ENCODE assay signal across 30 mouse cellular contexts in genomic region chr11:95978487-95978886, GRCm38 (mm10). TPM values are rescaled to one million over a fixed set of nuclear protein-coding genes. Genes with fewer than 3 reads are reported as not detected.
DNase-seq lines count a peak whose midpoint lies in the region; ATAC-seq and TF ChIP-seq lines count a peak whose summit lies in the region.
"Had no signal": no experiment of that assay in that cellular context is flagged by ENCODE, and none has a peak within 500 bp of the region (broad histone marks: within the 10 kb centered on the region; RNA-seq: fewer than 3 reads in every experiment).

No protein-coding gene starts in this region.

- H3K79me2 ChIP-seq in MEL (ENCODE audit: control insufficient read depth, insufficient read depth, low read length, poor library complexity) = no peaks in the 10 kb centered on the region

- no peaks in the 10 kb centered on the region for H3K9me3 ChIP-seq in lung, embryonic 14.5 days (ENCODE audit: low read depth, low read length)
- no peaks in the 10 kb centered on the region for H3K9me3 ChIP-seq in MEL (replicated peaks; ENCODE audit: insufficient read depth, low read length)
- H3K9me3 ChIP-seq in stomach, postnatal 0 days (ENCODE audit: control insufficient read depth, low read length) = no peaks in the 10 kb centered on the region
- H3K9me3 ChIP-seq: forebrain, embryonic 13.5 days; heart, embryonic 13.5 days; limb, embryonic 12.5 days; liver, embryonic 13.5 days; stomach, embryonic 15.5 days had no signal

- peak; percentile 56 for TF ChIP-seq RAD21 in MEL (IDR thresholded peaks at IDR 0.05; ENCODE audit: low read depth, low read length)

- no peak for TF ChIP-seq EP300 in MEL (IDR thresholded peaks at IDR 0.05; ENCODE audit: low read depth in 1 of 2, low read length in 2 of 2)
- no peak for TF ChIP-seq EP300 in stomach, postnatal 0 days (optimal IDR thresholded peaks at IDR 0.05)

- no peak overlapping the region for H3K27ac ChIP-seq in kidney, adult 2 months (ENCODE audit: insufficient read depth, low read depth, low read length)
- no peak overlapping the region for H3K27ac ChIP-seq in lung, embryonic 14.5 days (ENCODE audit: low read depth)
- no peak overlapping the region for H3K27ac ChIP-seq in MEL (ENCODE audit: control insufficient read depth, low read depth, low read length)
- no peak overlapping the region for H3K27ac ChIP-seq in stomach, postnatal 0 days (replicated peaks)
- H3K27ac ChIP-seq: forebrain, embryonic 13.5 days; heart, embryonic 13.5 days; hindbrain, embryonic 14.5 days; limb, embryonic 12.5 days; liver, embryonic 13.5 days; stomach, embryonic 15.5 days had no signal

- no peak overlapping the region for H3K4me2 ChIP-seq in lung, embryonic 14.5 days
- no peak overlapping the region for H3K4me2 ChIP-seq in stomach, postnatal 0 days (replicated peaks; ENCODE audit: low read depth)
- H3K4me2 ChIP-seq: forebrain, embryonic 13.5 days; heart, embryonic 13.5 days; hindbrain, embryonic 14.5 days; limb, embryonic 12.5 days; liver, embryonic 13.5 days; midbrain, embryonic 11.5 days; stomach, embryonic 15.5 days had no signal

- H3K36me3 ChIP-seq in kidney, adult 2 months (ENCODE audit: control insufficient read depth, insufficient read depth, low read length) = no peaks in the 10 kb centered on the region
- H3K36me3 ChIP-seq in lung, embryonic 14.5 days (ENCODE audit: insufficient read depth) = peaks cover 65% of the 10 kb centered on the region
- H3K36me3 ChIP-seq in MEL (ENCODE audit: control insufficient read depth in 1 of 2, insufficient read depth in 2 of 2, low read length in 2 of 2) = no peaks in the 10 kb centered on the region
- peaks cover 3% of the 10 kb centered on the region; the same call in 1 of the 2 replicates for H3K36me3 ChIP-seq in stomach, postnatal 0 days (ENCODE audit: control insufficient read depth, insufficient read depth, low read length)

- 87% methylated on average over 3 of the region's 3 CpGs for WGBS in kidney, adult 2 months
- WGBS in lung, embryonic 14.5 days = 77% methylated on average over 3 of the region's 3 CpGs
- WGBS in stomach, postnatal 0 days = 78% methylated on average over 3 of the region's 3 CpGs

- ATAC-seq in lung, embryonic 14.5 days (ENCODE audit: insufficient read depth) = no peak
- no peak for ATAC-seq in stomach, postnatal 0 days (ENCODE audit: low FRiP score, low TSS enrichment)
- ATAC-seq: forebrain, embryonic 13.5 days had no signal

- TF ChIP-seq CTCF in kidney, adult 2 months (conservative IDR thresholded peaks at IDR 0.05; ENCODE audit: insufficient read depth, insufficient read length, low read depth, low read length) = 0 out of 2 replicates have a peak, but pooled peaks have one; percentile 7
- peak; percentile 38 for TF ChIP-seq CTCF in lung, embryonic 14.5 days (IDR thresholded peaks at IDR 0.05; ENCODE audit: low read depth)
- peak; percentile 17 to 64 (median 35); a peak in 5 of 6 replicates for TF ChIP-seq CTCF in MEL (IDR thresholded peaks at IDR 0.05 in 2 of 3, conservative IDR thresholded peaks at IDR 0.05 in 1 of 3; ENCODE audit: control insufficient read depth in 1 of 3, insufficient read depth in 1 of 3, low read depth in 2 of 3, low read length in 3 of 3, poor library complexity in 1 of 3, severe bottlenecking in 1 of 3)
- peak; percentile 54 for TF ChIP-seq CTCF in stomach, postnatal 0 days (IDR thresholded peaks at IDR 0.05; ENCODE audit: low read depth)

- peaks cover 10% of the 10 kb centered on the region; the same call in 1 of the 2 replicates for H3K4me1 ChIP-seq in kidney, adult 2 months (ENCODE audit: control insufficient read depth, insufficient read depth, low read length)
- peaks cover 12% of the 10 kb centered on the region for H3K4me1 ChIP-seq in lung, embryonic 14.5 days (ENCODE audit: insufficient read depth)
- H3K4me1 ChIP-seq in MEL (ENCODE audit: control insufficient read depth in 1 of 2, insufficient read depth in 2 of 2, low read length in 2 of 2) = 0 out of 4 replicates have a peak, but pooled peaks cover 0 to 2% of the 10 kb centered on the region in 2 experiments
- H3K4me1 ChIP-seq in stomach, postnatal 0 days (replicated peaks; ENCODE audit: control insufficient read depth, insufficient read depth) = peaks cover 5% of the 10 kb centered on the region; the same call in 1 of the 2 replicates

- no peak overlapping the region for H3K4me3 ChIP-seq in kidney, adult 2 months (ENCODE audit: insufficient read depth, low read depth, low read length)
- H3K4me3 ChIP-seq in lung, embryonic 14.5 days (ENCODE audit: low read depth, low read length) = no peak overlapping the region
- no peak overlapping the region for H3K4me3 ChIP-seq in MEL (ENCODE audit: control insufficient read depth in 1 of 2, insufficient read depth in 1 of 2, low read depth in 2 of 2, low read length in 2 of 2)
- H3K4me3 ChIP-seq in stomach, postnatal 0 days (ENCODE audit: low read depth, low read length) = no peak overlapping the region
- H3K4me3 ChIP-seq: forebrain, embryonic 13.5 days; heart, embryonic 13.5 days; limb, embryonic 12.5 days; liver, embryonic 13.5 days; stomach, embryonic 15.5 days had no signal

- H3K9ac ChIP-seq in lung, embryonic 14.5 days = no peak overlapping the region
- H3K9ac ChIP-seq in MEL (ENCODE audit: control insufficient read depth, low read depth, low read length, poor library complexity, severe bottlenecking) = no peak overlapping the region
- H3K9ac ChIP-seq in stomach, postnatal 0 days (ENCODE audit: low read length) = no peak overlapping the region
- H3K9ac ChIP-seq: forebrain, embryonic 13.5 days; heart, embryonic 13.5 days; hindbrain, embryonic 14.5 days; limb, embryonic 12.5 days; liver, embryonic 13.5 days; stomach, embryonic 15.5 days had no signal

- H3K27me3 ChIP-seq in kidney, adult 2 months (replicated peaks; ENCODE audit: control insufficient read depth, insufficient read depth, low read length) = no peaks in the 10 kb centered on the region
- H3K27me3 ChIP-seq in lung, embryonic 14.5 days (ENCODE audit: insufficient read depth, low read length) = no peaks in the 10 kb centered on the region
- peaks cover 0 to 7% of the 10 kb centered on the region in 2 experiments for H3K27me3 ChIP-seq in MEL (ENCODE audit: control insufficient read depth in 1 of 2, insufficient read depth in 2 of 2, low read length in 2 of 2)
- no peaks in the 10 kb centered on the region for H3K27me3 ChIP-seq in stomach, postnatal 0 days (ENCODE audit: control insufficient read depth, insufficient read depth, low read length)
- H3K27me3 ChIP-seq: forebrain, embryonic 13.5 days; heart, embryonic 13.5 days; limb, embryonic 12.5 days; liver, embryonic 13.5 days; stomach, embryonic 15.5 days had no signal

- no peak for DNase-seq in kidney, adult 2 months
- no peak for DNase-seq in kidney, postnatal 36 days
- no peak for DNase-seq in lung, embryonic 14.5 days
- DNase-seq in lung, adult 18-20 months = no peak
- peak; percentile 21 for DNase-seq in MEL (ENCODE audit: low read depth, low spot score)
- DNase-seq in stomach, postnatal 0 days (ENCODE audit: low spot score) = no peak
- DNase-seq in cerebellum, postnatal 25 days = no peak
- DNase-seq: adrenal gland, adult 8-10 months; cerebellum, adult 2 months; cerebellum, postnatal 36 days; gastrocnemius, postnatal 10 days; heart, adult 18-20 months; heart, postnatal 36 days; liver, embryonic 13.5 days; lung, postnatal 14 days; thymus, adult 18-20 months; thymus, postnatal 4 days had no signal

- no peak for TF ChIP-seq POLR2A in kidney, adult 2 months (IDR thresholded peaks at IDR 0.05; ENCODE audit: low read depth, low read length)
- TF ChIP-seq POLR2A in MEL (IDR thresholded peaks at IDR 0.05; ENCODE audit: control insufficient read depth in 1 of 2, insufficient read depth in 1 of 2, low read depth in 1 of 2, low read length in 2 of 2, poor library complexity in 1 of 2) = no peak

TF ChIP-seq in MEL, 35 proteins besides CTCF, POLR2A, EP300 and RAD21:
- no peak for TF ChIP-seq GATA1 (IDR thresholded peaks at IDR 0.05; ENCODE audit: low read depth, low read length)
- TF ChIP-seq POLR2AphosphoS2 (IDR thresholded peaks at IDR 0.05; ENCODE audit: low read length) = no peak
- TF ChIP-seq USF2 (IDR thresholded peaks at IDR 0.05; ENCODE audit: borderline replicate concordance in 1 of 2, insufficient read depth in 1 of 2, low read depth in 1 of 2, low read length in 2 of 2) = no peak
- TF ChIP-seq MAFK (IDR thresholded peaks at IDR 0.05; ENCODE audit: borderline replicate concordance, low read depth, low read length) = no peak
- peak; percentile 65; the same call in 1 of the 2 replicates for TF ChIP-seq MYC (IDR thresholded peaks at IDR 0.05; ENCODE audit: low read depth, low read length)
- no peak for TF ChIP-seq E2F4 (IDR thresholded peaks at IDR 0.05; ENCODE audit: borderline replicate concordance, low read depth, low read length)
- no peak for TF ChIP-seq ELF1 (IDR thresholded peaks at IDR 0.05; ENCODE audit: low read depth, low read length)
- peak; percentile 67 for TF ChIP-seq SMC3 (IDR thresholded peaks at IDR 0.05; ENCODE audit: low read depth, low read length)
- TF ChIP-seq USF1 (IDR thresholded peaks at IDR 0.05; ENCODE audit: low read depth, low read length) = no peak
- no peak for TF ChIP-seq MXI1 (IDR thresholded peaks at IDR 0.05; ENCODE audit: low read depth, low read length)
- peak; percentile 51 for TF ChIP-seq ZC3H11A (IDR thresholded peaks at IDR 0.05; ENCODE audit: low read depth, low read length)
TF ChIP-seq in MEL: peak in this region for 3.

RNA-seq across cellular contexts. Expression of gene Igf2bp1, which starts 27.3 kb away (rescaled TPM):
- polyA plus RNA-seq in kidney, adult 2 months (2012; rRNA removed) = 1.0 and 1.1 TPM in 2 replicates
- 25.6 and 30.9 TPM in 2 replicates for polyA plus RNA-seq in lung, embryonic 14.5 days (2014; fragmentation: Nextera tagmentation; extraction: Ambion mirVana)
- total RNA-seq in MEL (2012; rRNA removed) = 0.03 and 0.15 TPM in 2 replicates
- not detected for polyA plus RNA-seq in MEL (2012; ENCODE audit: insufficient read depth in 1 of 2, insufficient read length in 2 of 2, low read depth in 1 of 2, low replicate concordance in 2 of 2, missing spikeins in 1 of 2)
- polyA plus RNA-seq in stomach, postnatal 0 days (2015; fragmentation: Nextera tagmentation; extraction: Ambion mirVana) = 4.3 and 5.2 TPM in 2 replicates
- total RNA-seq: megakaryocyte progenitor cell, adult 5-6 weeks; monocyte, adult 5-6 weeks; neutrophil, adult 5-6 weeks had no signal
- polyA plus RNA-seq: cerebellum, adult 2 months; large intestine, adult 2 months had no signal

RNA-seq across cellular contexts. Expression of gene Gip, which starts 45.9 kb away (rescaled TPM):
- not detected in 2 replicates for polyA plus RNA-seq in kidney, adult 2 months (2012; rRNA removed)
- polyA plus RNA-seq in lung, embryonic 14.5 days (2014; fragmentation: Nextera tagmentation; extraction: Ambion mirVana) = not detected in 2 replicates
- total RNA-seq in MEL (2012; rRNA removed) = 3.8 and 5.0 TPM in 2 replicates
- 1 to 10 TPM in 1 of 2 experiments, not detected in 1; 7.0 TPM for polyA plus RNA-seq in MEL (2012; ENCODE audit: insufficient read depth in 1 of 2, insufficient read length in 2 of 2, low read depth in 1 of 2, low replicate concordance in 2 of 2, missing spikeins in 1 of 2)
- polyA plus RNA-seq in stomach, postnatal 0 days (2015; fragmentation: Nextera tagmentation; extraction: Ambion mirVana) = 1.8 and 3.2 TPM in 2 replicates
- total RNA-seq: adrenal gland, adult 8-10 months; gastrocnemius, postnatal 10 days; heart, adult 18-20 months; heart, postnatal 36 days; layer of hippocampus, postnatal 14 days; megakaryocyte progenitor cell, adult 5-6 weeks; monocyte, adult 5-6 weeks; neutrophil, adult 5-6 weeks had no signal
- polyA plus RNA-seq: cerebellum, adult 2 months; embryonic facial prominence, embryonic 14.5 days; forebrain, embryonic 13.5 days; heart, embryonic 13.5 days; hindbrain, embryonic 14.5 days; kidney, embryonic 14.5 days; limb, embryonic 12.5 days; liver, embryonic 13.5 days; midbrain, embryonic 11.5 days had no signal

RNA-seq across cellular contexts. Expression of gene Snf8, which starts 56.2 kb away (rescaled TPM):
- 35.5 and 45.9 TPM in 2 replicates for polyA plus RNA-seq in kidney, adult 2 months (2012; rRNA removed)
- 37.2 and 37.6 TPM in 2 replicates for polyA plus RNA-seq in lung, embryonic 14.5 days (2014; fragmentation: Nextera tagmentation; extraction: Ambion mirVana)
- total RNA-seq in MEL (2012; rRNA removed) = 135 and 137 TPM in 2 replicates
- 100 to 1,000 TPM in 1 of 2 experiments, not detected in 1; 183 TPM for polyA plus RNA-seq in MEL (2012; ENCODE audit: insufficient read depth in 1 of 2, insufficient read length in 2 of 2, low read depth in 1 of 2, low replicate concordance in 2 of 2, missing spikeins in 1 of 2)
- 76.0 and 83.0 TPM in 2 replicates for polyA plus RNA-seq in stomach, postnatal 0 days (2015; fragmentation: Nextera tagmentation; extraction: Ambion mirVana)
